ENCODE assay signal across 8 mouse cellular contexts in the genomic region with DNA sequence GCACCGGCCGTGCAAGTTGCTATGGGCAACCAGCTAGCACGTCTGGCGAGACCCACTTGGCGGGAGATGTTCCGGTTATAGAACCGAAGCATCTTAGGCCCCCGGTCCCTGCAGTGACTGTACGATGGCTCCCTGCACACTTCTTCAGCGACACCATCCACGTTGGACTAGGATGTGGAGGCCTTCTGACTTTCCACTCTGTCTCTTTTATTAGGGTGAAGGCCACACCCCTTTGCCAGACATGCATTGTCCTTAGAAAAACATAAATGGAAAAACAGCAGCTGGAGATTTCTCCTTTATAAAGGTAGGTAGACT. TPM values are rescaled to one million over a fixed set of nuclear protein-coding genes. Genes with fewer than 3 reads are reported as not detected.
DNase-seq lines count a peak whose midpoint lies in the region; ATAC-seq and TF ChIP-seq lines count a peak whose summit lies in the region.
"Had no signal": no experiment of that assay in that cellular context is flagged by ENCODE, and none has a peak within 500 bp of the region (broad histone marks: within the 10 kb centered on the region; RNA-seq: fewer than 3 reads in every experiment).

No protein-coding gene starts in this region.

- TF ChIP-seq CTCF in lung, postnatal 0 days (IDR thresholded peaks at IDR 0.05): no peak

- WGBS in lung, postnatal 0 days: 0% methylated on average over 11 of the region's 11 CpGs
- under 1% methylated on average over 11 of the region's 11 CpGs for WGBS in forebrain, embryonic 12.5 days
- 0% methylated on average over 5 of the region's 11 CpGs for WGBS in limb, embryonic 14.5 days
- WGBS in stomach, embryonic 15.5 days: under 1% methylated on average over 11 of the region's 11 CpGs

- H3K36me3 ChIP-seq in lung, postnatal 0 days (ENCODE audit: insufficient read depth, low read length): peaks cover 7% of the 10 kb centered on the region; the same call in 1 of the 2 replicates
- peaks cover 27% of the 10 kb centered on the region for H3K36me3 ChIP-seq in forebrain, embryonic 12.5 days (replicated peaks)
- peaks cover 30% of the 10 kb centered on the region for H3K36me3 ChIP-seq in limb, embryonic 14.5 days (ENCODE audit: control insufficient read depth, insufficient read depth, low read length)
- peaks cover 9% of the 10 kb centered on the region for H3K36me3 ChIP-seq in stomach, embryonic 15.5 days

- H3K9ac ChIP-seq in lung, postnatal 0 days (replicated peaks; ENCODE audit: low read depth): peak overlapping the region; percentile 45
- peak overlapping the region; percentile 75 for H3K9ac ChIP-seq in forebrain, embryonic 12.5 days
- peak overlapping the region; percentile 66 for H3K9ac ChIP-seq in limb, embryonic 14.5 days (ENCODE audit: low read depth, low read length, severe bottlenecking)
- peak overlapping the region; percentile 68 for H3K9ac ChIP-seq in stomach, embryonic 15.5 days

- DNase-seq in lung, postnatal 0 days (ENCODE audit: low spot score): no peak
- DNase-seq in lung, postnatal 4 days: no peak
- DNase-seq in limb, embryonic 14.5 days (ENCODE audit: low spot score): peak; percentile 22
- no peak for DNase-seq in cerebellum, postnatal 36 days
- DNase-seq in urinary bladder, postnatal 4 days (ENCODE audit: low spot score in 2 of 2): no peak

- H3K27ac ChIP-seq in lung, postnatal 0 days (ENCODE audit: low read length): peak overlapping the region; percentile 85
- peak overlapping the region; percentile 89 for H3K27ac ChIP-seq in forebrain, embryonic 12.5 days
- peak overlapping the region; percentile 75 for H3K27ac ChIP-seq in limb, embryonic 14.5 days (replicated peaks; ENCODE audit: low read depth, low read length)
- peak overlapping the region; percentile 93 for H3K27ac ChIP-seq in stomach, embryonic 15.5 days

- TF ChIP-seq POLR2A in limb, embryonic 14.5 days (IDR thresholded peaks at IDR 0.05; ENCODE audit: borderline replicate concordance, extremely low read depth, insufficient read depth, insufficient read length): no peak

- H3K9me3 ChIP-seq in lung, postnatal 0 days (ENCODE audit: low read length): no peaks in the 10 kb centered on the region
- peaks cover 5% of the 10 kb centered on the region for H3K9me3 ChIP-seq in forebrain, embryonic 12.5 days
- no peaks in the 10 kb centered on the region for H3K9me3 ChIP-seq in limb, embryonic 14.5 days (ENCODE audit: control insufficient read depth, low read length)
- H3K9me3 ChIP-seq in stomach, embryonic 15.5 days: no peaks in the 10 kb centered on the region

- peak overlapping the region; percentile 70 for H3K4me2 ChIP-seq in lung, postnatal 0 days (replicated peaks; ENCODE audit: low read depth, low read length)
- peak overlapping the region; percentile 67 for H3K4me2 ChIP-seq in forebrain, embryonic 12.5 days
- peak overlapping the region; percentile 61 for H3K4me2 ChIP-seq in limb, embryonic 14.5 days (replicated peaks; ENCODE audit: low read depth, low read length, severe bottlenecking)
- H3K4me2 ChIP-seq in stomach, embryonic 15.5 days: peak overlapping the region; percentile 71

- no peak for ATAC-seq in lung, postnatal 0 days
- ATAC-seq in forebrain, embryonic 12.5 days (ENCODE audit: low FRiP score): no peak
- ATAC-seq in limb, embryonic 14.5 days (ENCODE audit: low FRiP score, low read depth): no peak
- ATAC-seq in stomach, embryonic 15.5 days (ENCODE audit: insufficient read depth, low FRiP score, low read depth): no peak

- no peaks in the 10 kb centered on the region for H3K27me3 ChIP-seq in lung, postnatal 0 days (replicated peaks; ENCODE audit: insufficient read depth, low read length)
- H3K27me3 ChIP-seq in forebrain, embryonic 12.5 days: no peaks in the 10 kb centered on the region
- no peaks in the 10 kb centered on the region for H3K27me3 ChIP-seq in limb, embryonic 14.5 days (ENCODE audit: control insufficient read depth, insufficient read depth, low read length)
- H3K27me3 ChIP-seq in stomach, embryonic 15.5 days (replicated peaks): no peaks in the 10 kb centered on the region

- 0 out of 2 replicates have a peak, but pooled peaks cover 4% of the 10 kb centered on the region for H3K4me1 ChIP-seq in lung, postnatal 0 days (ENCODE audit: insufficient read depth, low read depth, low read length)
- H3K4me1 ChIP-seq in forebrain, embryonic 12.5 days: peaks cover 10% of the 10 kb centered on the region
- H3K4me1 ChIP-seq in limb, embryonic 14.5 days (ENCODE audit: control insufficient read depth, insufficient read depth, low read length): peaks cover 10% of the 10 kb centered on the region
- H3K4me1 ChIP-seq in stomach, embryonic 15.5 days: peaks cover 9% of the 10 kb centered on the region

- peak overlapping the region; percentile 46 for H3K4me3 ChIP-seq in lung, postnatal 0 days (ENCODE audit: low read depth, low read length)
- peak overlapping the region; percentile 62 for H3K4me3 ChIP-seq in forebrain, embryonic 12.5 days (replicated peaks)
- peak overlapping the region; percentile 59 for H3K4me3 ChIP-seq in limb, embryonic 14.5 days (replicated peaks; ENCODE audit: low read length)
- peak overlapping the region; percentile 69 for H3K4me3 ChIP-seq in stomach, embryonic 15.5 days (replicated peaks)

- no peak for TF ChIP-seq EP300 in lung, postnatal 0 days (IDR thresholded peaks at IDR 0.05)

RNA-seq across cellular contexts. Expression of a gene that starts 0.5 kb away (rescaled TPM):
- 23.6 and 28.8 TPM in 2 replicates for polyA plus RNA-seq in lung, postnatal 0 days (2015; fragmentation: Nextera tagmentation; extraction: Ambion mirVana)
- polyA plus RNA-seq in forebrain, embryonic 12.5 days (2016; fragmentation: Nextera tagmentation; extraction: Ambion mirVana): 46.9 and 50.2 TPM in 2 replicates
- 88.0 and 88.2 TPM in 2 replicates for polyA plus RNA-seq in limb, embryonic 14.5 days (2012; rRNA removed)
- 43.6 and 50.8 TPM in 2 replicates for polyA plus RNA-seq in limb, embryonic 14.5 days (2014; fragmentation: Nextera tagmentation; extraction: Ambion mirVana)
- 35.7 and 40.4 TPM in 2 replicates for polyA plus RNA-seq in stomach, embryonic 15.5 days (2015; fragmentation: Nextera tagmentation; extraction: Ambion mirVana)

RNA-seq across cellular contexts. Expression of a gene that starts 12.5 kb away (rescaled TPM):
- polyA plus RNA-seq in lung, postnatal 0 days (2015; fragmentation: Nextera tagmentation; extraction: Ambion mirVana): 0.07 TPM in 1 of 2 replicates, not detected in the other
- not detected in 2 replicates for polyA plus RNA-seq in forebrain, embryonic 12.5 days (2016; fragmentation: Nextera tagmentation; extraction: Ambion mirVana)
- 0.03 TPM in 1 of 2 replicates, not detected in the other for polyA plus RNA-seq in limb, embryonic 14.5 days (2012; rRNA removed)
- polyA plus RNA-seq in limb, embryonic 14.5 days (2014; fragmentation: Nextera tagmentation; extraction: Ambion mirVana): not detected in 2 replicates
- not detected in 2 replicates for polyA plus RNA-seq in stomach, embryonic 15.5 days (2015; fragmentation: Nextera tagmentation; extraction: Ambion mirVana)
- polyA plus RNA-seq: brain, embryonic 14.5 days had no signal

RNA-seq across cellular contexts. Expression of a gene that starts 46.9 kb away (rescaled TPM):
- polyA plus RNA-seq in lung, postnatal 0 days (2015; fragmentation: Nextera tagmentation; extraction: Ambion mirVana): 6.6 and 7.1 TPM in 2 replicates
- 2.4 and 2.6 TPM in 2 replicates for polyA plus RNA-seq in forebrain, embryonic 12.5 days (2016; fragmentation: Nextera tagmentation; extraction: Ambion mirVana)
- 5.3 TPM in 2 replicates for polyA plus RNA-seq in limb, embryonic 14.5 days (2012; rRNA removed)
- polyA plus RNA-seq in limb, embryonic 14.5 days (2014; fragmentation: Nextera tagmentation; extraction: Ambion mirVana): 3.2 and 5.4 TPM in 2 replicates
- polyA plus RNA-seq in stomach, embryonic 15.5 days (2015; fragmentation: Nextera tagmentation; extraction: Ambion mirVana): 3.6 and 3.8 TPM in 2 replicates

RNA-seq across cellular contexts. Expression of a gene that starts 47.2 kb away (rescaled TPM):
- 1.8 and 2.3 TPM in 2 replicates for polyA plus RNA-seq in lung, postnatal 0 days (2015; fragmentation: Nextera tagmentation; extraction: Ambion mirVana)
- 4.0 and 5.4 TPM in 2 replicates for polyA plus RNA-seq in forebrain, embryonic 12.5 days (2016; fragmentation: Nextera tagmentation; extraction: Ambion mirVana)
- 2.9 and 3.3 TPM in 2 replicates for polyA plus RNA-seq in limb, embryonic 14.5 days (2012; rRNA removed)
- 5.3 and 5.9 TPM in 2 replicates for polyA plus RNA-seq in limb, embryonic 14.5 days (2014; fragmentation: Nextera tagmentation; extraction: Ambion mirVana)
- polyA plus RNA-seq in stomach, embryonic 15.5 days (2015; fragmentation: Nextera tagmentation; extraction: Ambion mirVana): 10.3 and 12.9 TPM in 2 replicates
